Mouse (Mus musculus): ENCODE measurements around the gene Zfp341.

Gene Zfp341

DNA sequence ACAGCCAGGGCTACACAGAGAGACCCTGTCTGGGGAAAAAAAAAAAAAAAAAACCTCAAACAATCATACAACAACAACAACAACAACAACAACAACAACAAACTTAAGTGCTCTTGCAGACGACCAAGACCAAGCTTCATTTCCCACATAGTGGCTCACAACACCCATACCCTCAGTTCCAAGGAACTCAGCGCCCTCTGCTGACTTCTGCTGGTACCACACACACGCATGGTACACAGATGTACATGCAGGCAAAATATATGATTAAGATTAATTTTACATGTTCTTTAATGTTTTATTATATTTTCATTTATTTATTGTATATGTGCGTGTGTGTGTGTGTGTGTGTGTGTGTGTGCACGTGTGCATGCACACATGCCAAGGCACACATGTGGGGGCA is 26.7 kb upstream of the Zfp341 start:
- peak; percentile 50 for DNase-seq (ENCODE audit: extremely low spot score, low spot score)

DNA sequence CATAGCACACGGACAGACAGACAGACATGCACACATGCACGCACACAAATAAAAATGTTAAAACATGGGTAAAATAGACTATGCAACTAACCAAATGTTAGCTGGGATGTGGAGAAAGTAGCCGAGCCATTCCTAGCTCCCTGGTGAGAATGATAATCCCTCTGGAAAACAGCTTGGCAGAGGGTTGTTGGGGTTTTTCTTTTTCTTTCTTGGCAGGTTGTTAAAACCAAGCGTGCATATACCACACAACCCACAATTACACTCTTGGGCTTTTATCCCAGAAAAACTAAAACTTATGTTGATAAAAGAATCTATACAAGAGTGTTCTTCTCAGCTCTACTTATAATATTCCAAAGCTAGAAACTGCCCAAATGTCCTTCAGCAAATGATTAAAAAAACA is 24.0 kb upstream of the Zfp341 start:
- DNase-seq (ENCODE audit: extremely low spot score, low spot score) = no peak

DNA sequence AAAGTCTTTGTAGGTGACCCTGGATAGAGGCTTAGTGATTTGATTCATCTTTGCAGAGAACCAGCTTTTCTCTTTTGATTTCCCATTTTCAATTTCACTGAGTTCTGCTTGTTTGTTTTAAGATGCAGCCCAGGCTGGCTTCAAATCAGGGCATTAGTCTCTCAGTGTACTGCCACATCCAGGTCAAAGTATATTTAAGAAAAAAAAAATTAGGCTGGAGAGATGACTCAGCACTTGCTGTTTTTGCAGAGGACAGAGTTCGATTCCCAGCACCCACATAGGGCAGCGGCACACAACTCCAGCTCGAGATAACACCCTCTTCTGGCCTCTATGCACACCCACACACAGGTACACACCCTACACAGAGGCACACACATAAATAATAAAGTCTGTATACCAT is 21.9 kb upstream of the Zfp341 start:
- no peak for DNase-seq (ENCODE audit: extremely low spot score, low spot score)

DNA sequence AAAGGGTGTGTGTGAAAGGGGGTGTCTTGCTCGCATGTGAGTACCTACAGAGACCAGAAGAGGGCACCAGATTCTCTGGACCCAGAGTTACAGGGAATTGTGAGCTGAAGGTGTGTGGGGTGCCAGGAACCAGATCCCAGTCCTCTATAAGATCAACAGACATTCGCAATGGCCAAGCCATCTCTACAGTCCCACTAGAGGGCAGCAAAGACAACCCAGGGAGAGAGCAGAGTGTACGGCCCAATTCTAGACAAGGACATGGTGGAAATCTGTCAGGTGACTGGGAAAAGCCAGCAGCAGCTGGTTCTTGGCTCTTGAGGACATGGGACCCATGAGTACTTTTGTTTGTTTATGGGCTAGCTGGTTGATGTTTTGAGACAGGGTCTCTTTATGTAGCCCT is 20.1 kb upstream of the Zfp341 start:
- no peak for DNase-seq (ENCODE audit: extremely low spot score, low spot score)

DNA sequence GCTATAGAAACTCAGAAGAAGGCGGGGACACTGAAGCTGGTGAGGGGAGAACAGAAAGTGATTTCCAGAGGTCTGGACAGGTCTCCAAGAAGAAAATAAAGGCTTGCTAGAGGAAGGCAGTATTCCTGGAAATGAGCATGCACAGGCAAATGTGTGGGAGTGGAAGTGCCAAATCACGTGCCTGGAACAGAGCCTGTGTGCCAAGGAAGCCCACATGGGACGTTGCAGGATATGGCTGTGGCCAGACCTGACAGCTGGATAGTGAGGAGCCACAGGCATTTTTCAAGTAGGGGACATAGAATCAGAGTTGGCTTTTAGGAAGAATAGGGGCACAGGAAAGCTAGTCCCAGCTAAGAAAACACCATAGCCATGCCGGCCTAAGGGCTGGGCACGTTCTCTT is 17.3 kb upstream of the Zfp341 start:
- DNase-seq (ENCODE audit: extremely low spot score, low spot score) = no peak

DNA sequence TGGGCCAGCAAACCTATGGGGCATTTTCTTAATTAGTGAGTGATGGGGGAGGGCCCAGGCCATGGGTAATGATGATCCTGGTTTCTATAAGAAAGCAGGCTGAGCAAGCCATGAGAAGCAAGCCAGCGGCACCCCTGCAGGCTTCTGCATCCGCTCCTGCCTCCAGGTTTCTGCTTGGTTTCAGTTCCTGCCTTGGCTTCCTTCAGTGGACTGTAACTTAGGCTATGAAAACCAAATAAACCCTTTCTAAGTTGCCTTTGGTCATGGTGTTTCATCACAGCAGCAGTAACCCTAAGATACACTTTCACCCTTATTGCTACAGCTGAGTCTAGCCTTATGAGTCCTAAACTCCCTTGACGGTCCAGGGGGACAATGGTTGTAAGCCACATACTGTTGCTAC is 15.7 kb upstream of the Zfp341 start:
- DNase-seq (ENCODE audit: extremely low spot score, low spot score) = no peak

DNA sequence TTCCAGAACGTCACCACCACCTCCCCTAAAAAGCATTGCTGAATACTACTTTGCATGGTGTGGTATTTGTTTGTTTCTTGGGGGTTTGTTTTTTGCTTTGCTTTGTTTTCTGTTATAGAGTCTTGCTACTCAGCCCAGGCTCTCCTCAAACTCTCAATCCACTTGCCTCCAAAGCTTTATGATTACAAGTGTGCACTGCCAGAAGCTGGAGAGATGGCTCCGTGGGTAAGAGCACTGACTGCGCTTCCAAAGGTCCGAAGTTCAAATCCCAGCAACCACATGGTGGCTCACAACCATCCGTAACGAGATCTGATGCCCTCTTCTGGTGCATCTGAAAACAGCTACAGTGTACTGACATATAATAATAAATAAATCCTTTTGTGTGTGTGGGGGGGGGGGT is 12.5 kb upstream of the Zfp341 start:
- DNase-seq (ENCODE audit: extremely low spot score, low spot score) = no peak

DNA sequence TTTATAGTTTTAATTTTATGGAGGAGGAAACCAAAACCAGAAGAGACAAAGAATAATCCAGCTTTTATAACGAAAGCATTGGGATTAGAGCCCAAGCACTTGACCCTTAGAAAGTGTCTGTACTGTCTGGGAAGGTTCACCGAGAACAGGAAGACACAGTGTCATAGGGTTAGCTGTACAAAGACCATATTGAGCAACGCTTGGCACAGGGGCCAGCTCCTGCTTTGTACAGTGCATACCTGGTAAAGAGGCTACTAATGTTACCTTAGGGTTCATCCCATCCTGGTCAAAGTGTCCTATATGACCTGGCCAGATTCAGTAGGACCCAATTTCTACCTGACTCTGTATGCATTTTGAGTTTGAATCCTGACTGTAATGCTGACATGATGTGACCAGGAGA is 11.8 kb upstream of the Zfp341 start:
- no peak for DNase-seq (ENCODE audit: extremely low spot score, low spot score)

DNA sequence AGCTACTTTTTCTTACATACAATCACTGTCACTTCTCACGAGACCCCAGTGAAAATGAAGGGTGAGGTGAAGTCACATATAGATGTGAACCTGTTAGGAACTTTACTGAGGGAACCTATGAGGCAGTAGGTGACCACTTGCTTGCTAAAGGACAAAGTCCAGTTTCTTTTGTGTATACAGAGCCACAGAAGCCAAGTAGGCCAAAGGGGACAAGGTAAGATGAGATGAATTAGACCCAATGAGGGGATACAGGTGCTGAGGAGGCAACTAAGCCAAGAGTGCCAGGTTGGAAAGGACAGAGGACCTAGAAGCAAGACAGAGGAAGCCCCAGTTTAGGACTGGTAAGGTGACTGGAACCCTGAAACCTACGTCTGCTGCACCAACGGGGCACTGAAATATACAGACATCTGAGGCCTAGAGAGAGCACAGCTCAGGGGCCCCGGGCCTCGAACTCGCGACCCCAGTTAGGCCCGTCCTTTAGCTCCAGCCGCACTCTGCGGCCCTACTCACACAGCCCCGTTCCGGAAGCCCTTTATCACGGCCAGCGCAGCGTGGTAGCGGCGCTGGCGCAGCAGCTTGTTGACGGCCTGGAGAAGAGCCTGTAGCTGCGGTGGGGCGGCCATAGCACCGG is 10.0 kb upstream of the Zfp341 start:
- DNase-seq (ENCODE audit: extremely low spot score, low spot score) = no peak

DNA sequence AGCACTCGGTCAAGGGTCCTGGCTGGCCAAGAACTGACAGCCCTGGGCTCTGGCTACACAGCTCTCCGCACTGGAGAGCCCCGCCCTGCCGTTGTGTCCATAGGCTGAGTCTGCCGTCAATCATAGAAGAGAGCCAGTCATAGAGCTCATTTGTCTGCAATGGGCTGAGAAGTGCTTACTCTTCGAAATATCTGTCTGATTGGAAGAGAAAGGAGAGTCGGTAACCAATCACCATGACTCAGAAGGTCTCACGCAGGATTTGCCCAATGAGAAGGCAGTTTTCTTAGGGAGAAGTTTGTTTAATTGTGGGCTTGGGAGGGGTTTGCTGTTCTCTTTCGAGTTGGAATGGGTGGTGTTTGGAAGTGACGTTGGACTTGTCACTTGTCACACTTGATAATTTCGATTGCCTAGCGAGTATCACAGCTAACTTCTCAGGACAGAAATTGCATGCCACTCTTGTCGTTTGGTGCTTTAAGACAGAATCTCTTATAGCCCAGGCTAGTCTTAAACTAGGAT is 9.4 kb upstream of the Zfp341 start, which contains the start of gene Pxmp4:
Gene Pxmp4, minus strand, starts transcription at position 71 of the 516 bp plus-strand sequence.
- DNase-seq (ENCODE audit: extremely low spot score, low spot score) = peak; percentile 91

DNA sequence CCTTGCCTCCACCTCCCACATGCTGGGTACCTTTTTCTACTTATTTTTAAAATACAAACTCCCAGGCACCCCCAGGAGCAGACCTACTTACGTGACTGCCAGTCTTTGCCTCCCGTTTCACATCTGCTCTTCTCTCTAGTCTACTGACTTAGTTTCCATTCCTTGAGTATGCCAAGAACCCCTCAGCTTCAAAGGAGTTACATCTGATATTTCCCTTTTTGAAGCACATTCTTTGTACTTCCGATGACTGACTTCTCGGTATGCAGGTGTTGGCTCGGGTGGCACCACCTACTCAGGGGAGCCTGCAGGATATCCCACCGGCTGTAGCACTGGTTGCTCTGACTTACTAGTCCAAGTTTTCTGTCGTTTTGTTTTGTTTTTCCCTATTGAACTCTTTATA is 8.9 kb upstream of the Zfp341 start:
- no peak for DNase-seq (ENCODE audit: extremely low spot score, low spot score)

DNA sequence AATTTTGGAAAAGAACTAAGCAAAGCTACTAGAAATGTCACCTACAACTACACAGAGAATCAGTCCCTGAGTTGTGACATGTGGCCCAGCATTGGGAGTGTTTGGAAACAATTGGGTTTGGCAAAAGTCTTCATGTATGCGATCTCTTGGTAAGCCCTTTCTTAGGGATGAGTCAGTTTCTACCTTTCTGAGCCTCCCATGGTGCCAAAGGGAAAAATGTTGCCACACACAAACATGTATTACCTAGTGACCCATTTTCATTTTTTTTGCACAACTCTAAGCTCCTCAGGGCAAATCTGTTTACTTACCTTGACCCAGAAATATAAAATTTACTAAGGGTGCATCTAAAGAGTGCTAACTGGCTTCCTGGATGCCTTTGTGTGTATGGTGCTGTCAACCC is 6.1 kb upstream of the Zfp341 start:
- DNase-seq (ENCODE audit: extremely low spot score, low spot score) = no peak

DNA sequence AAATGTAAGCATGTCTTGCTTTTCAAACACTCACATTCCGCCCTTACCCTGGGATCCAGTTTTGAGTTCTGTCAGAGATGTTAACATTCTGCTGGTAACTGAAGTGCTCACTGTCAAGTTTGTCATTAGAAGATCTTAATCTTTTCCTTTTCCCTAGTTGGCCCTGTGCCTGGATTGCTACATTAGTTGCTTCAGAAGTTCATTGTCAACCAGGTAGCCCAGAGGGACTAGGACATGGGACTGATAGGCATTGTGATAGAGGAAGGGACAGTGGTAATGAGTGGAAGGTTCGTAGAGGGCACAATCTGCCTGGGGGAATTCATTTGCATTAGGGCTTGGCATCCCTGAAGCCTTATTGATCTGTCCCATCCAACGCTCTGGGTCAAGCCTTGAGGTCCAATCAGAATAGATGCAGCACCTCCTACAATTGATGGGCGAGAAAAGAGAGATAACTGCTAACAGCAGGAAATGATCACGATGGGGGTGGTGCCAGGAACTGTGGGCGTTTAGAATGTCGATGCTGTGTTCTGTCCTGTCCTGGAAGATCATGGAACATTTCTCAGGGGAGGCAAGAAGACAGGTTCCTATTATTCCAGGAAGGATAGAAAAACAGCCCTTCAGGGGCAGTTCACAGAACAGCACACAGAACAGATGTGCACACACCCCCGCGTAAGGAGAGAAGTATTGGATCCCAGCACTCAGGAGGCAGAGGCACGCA is 3.9 kb upstream of the Zfp341 start:
- no peak for DNase-seq (ENCODE audit: extremely low spot score, low spot score)

DNA sequence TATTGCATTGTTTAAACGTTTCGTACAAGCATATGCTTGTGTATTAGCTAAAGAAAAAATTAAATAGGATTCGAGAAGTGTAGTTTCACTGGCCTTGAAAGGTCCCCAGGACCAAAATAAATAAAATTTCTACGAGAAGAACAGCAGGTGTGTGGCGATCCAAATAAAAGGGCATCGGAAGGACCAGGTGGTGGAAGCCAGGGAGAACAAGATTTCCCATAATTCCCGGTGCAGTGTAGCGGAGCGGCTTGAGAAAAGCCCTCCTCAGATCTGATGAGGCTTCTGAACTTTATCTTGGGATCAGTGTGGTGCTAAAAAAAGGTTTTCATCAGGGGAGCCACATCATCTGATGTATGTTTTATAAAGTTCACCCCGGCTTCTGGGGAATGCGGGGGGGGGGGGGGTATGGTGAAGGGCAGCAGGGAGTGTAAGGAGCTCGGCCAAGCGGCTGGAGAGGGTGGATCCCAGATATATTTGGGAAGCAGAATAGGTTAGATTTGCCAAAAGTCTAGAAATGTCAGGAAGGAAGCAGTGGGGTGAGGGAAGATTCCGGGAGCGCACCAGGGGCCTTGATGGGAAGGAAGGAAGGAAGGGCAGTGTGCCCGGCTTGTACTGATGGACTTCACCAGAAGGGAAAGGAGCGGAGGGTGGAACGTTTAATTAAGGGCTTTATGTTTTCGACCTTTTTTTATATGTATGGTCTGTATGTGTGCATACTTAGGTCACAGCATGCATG is 1.9 kb downstream of the Zfp341 start:
- no peak for DNase-seq (ENCODE audit: extremely low spot score, low spot score)

DNA sequence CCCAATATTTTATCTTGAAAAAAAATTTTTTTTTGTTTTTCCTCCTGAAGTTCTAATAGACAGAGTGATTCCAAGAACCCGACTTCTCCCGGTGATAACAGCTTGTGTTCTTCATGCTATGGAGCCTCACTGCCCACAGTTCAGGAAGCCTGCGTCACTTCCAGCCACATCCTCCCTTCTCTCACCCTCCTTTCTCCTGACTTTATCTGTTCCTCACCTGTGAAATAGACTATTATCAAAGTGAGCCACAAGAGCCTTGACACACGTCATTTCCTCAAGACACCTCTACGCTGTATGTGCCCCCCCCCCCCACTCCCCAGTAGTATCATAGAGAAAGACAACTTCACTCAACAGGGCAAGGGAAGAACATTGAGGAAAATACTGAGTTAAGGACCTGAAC is 2.6 kb downstream of the Zfp341 start:
- DNase-seq (ENCODE audit: extremely low spot score, low spot score) = no peak

DNA sequence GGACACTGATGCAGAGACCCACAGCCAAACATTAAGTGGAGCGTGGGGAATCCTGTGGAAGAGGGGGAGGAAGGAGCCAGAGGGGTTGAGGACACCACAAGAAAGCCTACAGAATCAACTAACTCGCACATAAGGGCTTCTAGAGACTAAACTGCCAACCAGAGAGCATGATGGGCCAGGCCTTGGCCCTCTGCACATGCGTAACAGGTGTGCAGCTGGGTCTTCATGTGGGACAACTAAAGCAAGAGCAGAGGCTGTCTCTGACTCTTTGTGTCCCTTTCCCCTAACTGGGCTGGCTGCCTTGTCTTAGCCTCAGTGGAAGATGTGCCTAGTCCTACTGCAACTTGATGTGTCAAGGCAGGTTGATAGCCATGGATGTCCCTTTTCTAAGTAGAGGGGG is 4.0 kb downstream of the Zfp341 start:
- DNase-seq (ENCODE audit: extremely low spot score, low spot score) = no peak

DNA sequence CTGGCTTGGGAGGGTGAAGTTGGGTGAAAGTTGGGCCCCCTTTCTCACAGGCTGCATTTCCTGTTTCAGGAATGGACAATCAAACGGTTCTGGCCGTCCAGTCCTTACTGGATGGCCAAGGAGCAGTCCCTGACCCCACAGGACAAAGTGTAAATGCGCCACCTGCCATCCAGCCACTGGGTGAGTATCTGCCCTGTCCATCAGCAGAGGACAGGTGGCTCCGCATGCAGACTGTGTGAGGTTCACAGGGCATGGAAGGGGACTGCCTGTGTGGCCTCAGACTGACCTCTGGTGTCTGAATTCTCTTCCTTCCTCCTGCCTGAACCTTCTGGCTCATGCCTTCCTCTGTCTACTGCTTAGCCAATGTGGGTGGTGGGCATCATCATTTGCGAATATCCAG is 8.6 kb downstream of the Zfp341 start:
- no peak for DNase-seq (ENCODE audit: extremely low spot score, low spot score)

DNA sequence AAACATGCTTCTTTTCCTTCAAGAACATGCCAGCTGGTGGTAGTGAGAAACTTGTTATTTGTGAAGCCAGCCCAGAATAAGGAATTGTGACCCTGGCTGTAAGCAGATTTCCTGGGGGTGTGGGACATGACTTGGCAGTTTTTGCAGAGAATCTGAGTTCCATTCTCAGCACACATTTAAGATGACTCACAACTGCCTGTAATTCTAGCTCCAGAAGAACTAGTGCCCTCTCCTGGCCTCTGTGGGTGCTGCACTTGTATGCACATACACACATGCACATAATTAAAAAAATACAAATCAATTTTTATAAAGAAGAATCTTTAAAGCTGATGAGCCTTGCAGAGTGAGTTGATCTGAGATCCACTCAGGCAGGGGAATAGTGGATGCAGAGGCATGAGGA is 11.0 kb downstream of the Zfp341 start:
- no peak for DNase-seq (ENCODE audit: extremely low spot score, low spot score)

DNA sequence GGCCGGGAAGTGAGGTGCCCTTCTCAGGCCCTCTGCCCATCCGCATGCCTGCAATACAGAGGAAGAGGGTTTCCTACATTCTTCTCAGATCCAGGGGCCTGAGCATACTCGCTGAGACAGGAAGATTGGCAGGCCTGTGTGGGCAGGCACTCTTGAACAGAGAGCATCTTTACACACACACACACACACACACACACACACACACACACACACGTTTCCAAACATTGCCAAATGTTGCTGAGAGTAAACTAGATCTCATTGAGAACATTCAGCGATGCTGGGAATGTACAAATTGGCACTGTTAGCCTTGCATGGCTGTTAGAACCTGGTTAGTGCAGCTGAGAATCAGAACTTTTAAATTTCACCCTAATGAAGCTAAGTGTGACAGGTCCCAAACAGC is 17.4 kb downstream of the Zfp341 start:
- no peak for DNase-seq (ENCODE audit: extremely low spot score, low spot score)

DNA sequence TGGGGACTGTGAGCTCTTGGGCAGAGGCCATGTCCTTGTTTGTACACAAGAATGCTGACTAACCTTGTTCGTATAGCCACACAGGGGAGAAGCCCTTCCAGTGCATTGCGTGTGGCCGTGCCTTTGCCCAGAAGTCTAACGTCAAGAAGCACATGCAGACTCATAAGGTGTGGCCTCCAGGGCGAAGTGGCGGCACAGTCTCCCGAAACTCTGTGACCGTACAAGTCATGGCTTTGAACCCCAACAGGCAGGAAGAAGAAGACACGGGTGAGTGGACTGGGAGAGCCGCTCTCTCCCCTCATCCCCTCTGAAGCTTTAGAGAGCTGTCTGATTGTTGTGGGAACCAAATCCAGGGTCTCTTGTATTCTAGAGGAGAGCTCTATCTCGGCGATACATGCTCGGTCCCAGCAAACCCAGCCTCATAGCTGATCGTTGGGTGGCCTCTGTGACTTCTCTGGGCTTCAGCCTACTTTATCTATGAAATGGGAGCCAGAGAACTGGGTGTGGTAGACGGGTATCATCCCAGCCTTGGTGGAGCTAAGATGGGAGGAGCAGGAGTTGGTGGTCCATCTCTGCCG is 19.2 kb downstream of the Zfp341 start:
- no peak for DNase-seq (ENCODE audit: extremely low spot score, low spot score)

DNA sequence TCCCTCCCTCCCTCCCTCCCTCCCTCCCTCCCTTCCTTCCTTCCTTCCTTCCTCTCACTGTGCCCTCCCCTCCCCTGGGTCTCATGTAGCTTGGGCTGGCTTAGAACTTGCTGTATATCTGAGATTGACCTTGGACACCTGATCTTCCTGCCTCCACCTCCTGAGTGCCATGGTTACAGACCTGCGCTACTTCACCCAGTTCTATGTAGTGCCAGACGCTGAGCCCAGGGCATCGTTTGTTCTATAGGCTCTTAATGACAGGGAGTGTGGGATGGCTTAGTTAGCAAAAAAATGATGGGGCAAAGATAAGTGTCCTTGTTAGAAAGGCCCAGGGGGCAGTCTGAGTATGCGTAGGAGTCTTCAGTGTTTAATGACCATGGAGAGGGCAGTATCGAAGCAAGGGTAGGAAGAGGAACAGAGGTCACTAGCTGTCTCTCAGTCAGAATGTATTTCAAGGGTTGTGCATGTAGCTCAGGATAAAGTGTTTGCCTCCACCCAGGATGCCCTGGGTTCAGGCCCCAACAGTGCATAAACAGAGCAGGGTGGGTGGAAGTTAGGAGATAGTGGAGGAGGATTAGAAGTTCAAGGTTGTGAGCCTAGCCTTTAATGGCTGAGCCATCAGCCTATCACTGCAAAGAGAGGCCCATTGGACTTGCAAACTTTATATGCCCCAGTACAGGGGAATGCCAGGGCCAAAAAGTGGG is 20.1 kb downstream of the Zfp341 start:
- no peak for DNase-seq (ENCODE audit: extremely low spot score, low spot score)
